Mouse (Mus musculus) naive thymus-derived CD4-positive, alpha-beta T cell, adult 2 months (primary cell): ENCODE data around the gene Cacnb3.
"Not testable (repeated sequence)": the region's sequence is repeated elsewhere in the genome, so short reads cannot be mapped to it uniquely, and the experiment has no call there.

Experiments
- DNase-seq: peaks from one replicate; pipeline ENCODE4 v3.0.0-alpha.2; 2011; ENCODE audit warnings: low read depth

Gene Cacnb3

DNA sequence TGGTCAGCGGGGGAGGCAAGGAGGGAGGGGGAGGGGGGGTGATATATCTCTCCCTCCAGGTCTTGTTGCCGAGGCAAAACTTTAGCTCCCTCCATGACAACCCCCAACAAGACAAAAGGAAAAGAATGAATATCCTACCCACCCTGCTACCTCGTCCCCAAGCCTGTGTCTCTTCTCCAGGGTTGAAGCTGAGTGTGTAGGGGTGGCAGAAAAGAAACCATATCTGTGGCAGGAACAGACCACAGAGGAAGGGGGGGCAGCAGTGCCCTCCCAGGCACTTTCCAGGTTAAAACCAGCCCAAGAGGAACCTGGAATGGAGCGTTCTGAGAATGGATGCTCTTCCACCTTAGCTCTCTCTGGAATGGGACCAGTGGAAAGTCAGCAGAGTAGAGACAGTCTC is at the start of gene Cacnb3:
Gene Cacnb3, plus strand, starts transcription at position 301 of the 400 bp plus-strand sequence.
- DNase-seq, result no peak

DNA sequence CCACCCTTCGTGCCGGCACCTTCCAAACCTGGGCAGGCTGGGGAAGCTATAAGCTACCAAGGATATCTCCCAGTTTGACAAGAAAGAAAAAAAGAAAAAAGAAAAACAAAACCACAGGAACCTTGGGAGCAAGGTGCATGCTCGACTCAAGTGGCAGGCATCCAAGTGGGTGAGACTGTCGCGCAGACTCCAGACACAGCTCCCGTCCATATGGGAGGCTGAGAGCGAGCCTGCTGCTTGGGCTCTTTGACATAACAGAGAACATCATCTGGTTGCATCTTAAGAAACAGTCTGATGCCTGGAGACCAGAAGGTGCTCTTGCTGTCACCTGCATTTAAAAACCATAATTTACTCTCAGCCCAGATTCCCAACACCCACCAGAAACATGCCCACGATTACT is 48.2 kb upstream of the Cacnb3 start:
- DNase-seq, result no peak

DNA sequence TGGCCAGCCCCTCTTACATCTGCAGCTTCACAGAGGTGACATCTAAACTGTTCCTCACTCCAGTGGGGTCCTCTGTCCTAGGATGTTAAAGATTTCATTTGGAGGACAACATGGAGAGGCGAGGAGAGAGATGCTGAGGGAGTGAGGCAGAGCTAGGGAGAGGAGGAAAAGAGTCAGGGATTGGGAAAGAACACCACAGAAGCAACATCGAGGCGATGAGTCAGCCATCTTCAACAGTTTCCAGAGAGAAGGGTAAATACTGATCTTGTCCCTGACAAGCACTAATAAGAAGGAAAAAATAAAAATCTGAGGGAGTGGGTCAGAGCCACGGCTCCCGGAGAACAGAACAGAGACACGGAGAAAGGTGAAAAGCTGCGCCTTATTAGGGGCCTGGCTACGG is 47.6 kb upstream of the Cacnb3 start:
- DNase-seq, result no peak

DNA sequence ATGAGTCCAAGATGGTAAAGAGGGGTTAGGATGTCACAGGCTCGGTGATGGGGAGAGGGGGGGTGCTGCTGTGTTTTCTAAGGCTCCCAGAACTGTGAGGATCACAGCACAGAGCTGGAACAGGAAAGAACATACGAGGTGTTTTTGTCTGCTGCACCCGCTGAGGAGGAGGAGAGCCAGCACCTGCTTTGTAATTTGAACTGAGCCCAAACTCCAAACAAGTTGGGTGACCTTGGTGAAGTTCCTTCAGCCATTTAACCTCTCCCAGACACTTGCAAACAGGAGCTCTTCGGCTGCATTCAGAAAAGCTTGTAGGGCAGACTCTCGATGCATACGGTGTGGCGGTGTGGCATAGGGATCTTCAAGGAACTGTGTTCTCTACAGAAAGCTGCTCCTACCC is 45.2 kb upstream of the Cacnb3 start:
- DNase-seq, result no peak

DNA sequence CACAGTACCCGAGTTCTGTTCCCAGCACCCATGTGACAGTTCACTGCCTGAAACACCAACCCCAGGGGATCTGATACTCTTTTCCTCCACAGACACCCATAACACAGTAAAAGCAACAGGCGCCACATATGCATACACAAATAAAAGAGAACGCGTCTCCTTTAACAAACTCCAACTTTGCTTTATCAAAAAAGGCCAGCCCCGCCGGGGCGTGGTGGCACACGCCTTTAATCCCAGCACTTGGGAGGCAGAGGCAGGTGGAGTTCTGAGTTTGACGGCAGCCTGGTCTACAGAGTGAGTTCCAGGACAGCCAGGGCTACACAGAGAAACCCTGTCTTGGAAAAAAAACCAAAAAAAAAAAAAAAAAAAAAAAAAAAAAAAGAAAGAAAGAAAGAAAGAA is 44.5 kb upstream of the Cacnb3 start:
- not testable (repeated sequence) for DNase-seq

DNA sequence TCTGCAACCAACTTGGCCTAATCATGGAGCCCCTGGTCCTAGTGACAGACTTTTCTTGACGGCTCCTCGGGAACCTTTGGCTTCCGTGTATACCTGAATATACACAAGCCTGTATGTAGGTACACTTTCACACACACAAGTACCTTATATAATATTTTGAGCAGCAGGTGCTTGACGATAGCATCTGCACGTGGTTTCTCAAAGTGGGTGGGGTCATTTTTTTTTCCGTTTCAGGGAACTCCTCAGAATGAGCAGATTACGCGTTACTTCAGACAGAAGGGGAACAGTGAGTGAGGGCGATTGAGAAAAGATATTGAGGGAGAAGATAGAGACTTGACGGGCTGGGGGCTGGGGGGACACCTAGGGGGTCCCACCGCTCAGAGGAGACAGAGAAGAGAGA is 42.9 kb upstream of the Cacnb3 start:
- peak; percentile 65 for DNase-seq

DNA sequence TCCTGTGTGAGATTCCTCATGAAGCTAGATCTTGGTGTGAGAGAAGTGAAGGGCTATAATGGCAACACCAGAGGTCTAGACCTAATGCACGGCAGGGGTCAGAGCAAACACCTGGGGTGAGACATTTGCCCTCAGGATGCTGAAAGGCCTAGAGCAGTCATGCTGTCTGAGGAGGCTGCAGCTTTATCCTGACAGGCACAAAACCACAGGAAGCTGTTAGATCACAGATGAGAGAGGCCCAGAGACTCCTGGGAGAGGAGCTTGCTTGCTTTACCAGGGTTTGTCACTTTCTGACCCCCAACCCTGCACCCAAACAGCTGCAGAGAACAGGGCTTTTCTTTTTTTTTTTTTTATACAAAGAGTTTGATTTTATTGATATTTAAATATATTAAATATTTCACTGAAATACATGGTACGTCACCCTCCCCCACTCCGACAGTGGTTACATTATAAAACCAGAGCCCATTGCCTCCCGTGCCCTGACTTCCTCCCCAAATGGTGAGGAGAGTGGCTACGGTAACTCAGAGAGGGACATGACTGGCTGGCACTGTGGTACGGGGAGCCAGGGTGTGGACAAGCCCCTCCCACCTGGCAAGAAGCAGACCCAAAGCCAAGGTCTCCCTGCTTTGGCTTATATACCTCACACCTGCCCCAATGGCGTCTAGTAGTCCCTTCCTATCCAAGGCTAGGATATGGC is 40.9 kb upstream of the Cacnb3 start:
- peak; percentile 59 for DNase-seq

DNA sequence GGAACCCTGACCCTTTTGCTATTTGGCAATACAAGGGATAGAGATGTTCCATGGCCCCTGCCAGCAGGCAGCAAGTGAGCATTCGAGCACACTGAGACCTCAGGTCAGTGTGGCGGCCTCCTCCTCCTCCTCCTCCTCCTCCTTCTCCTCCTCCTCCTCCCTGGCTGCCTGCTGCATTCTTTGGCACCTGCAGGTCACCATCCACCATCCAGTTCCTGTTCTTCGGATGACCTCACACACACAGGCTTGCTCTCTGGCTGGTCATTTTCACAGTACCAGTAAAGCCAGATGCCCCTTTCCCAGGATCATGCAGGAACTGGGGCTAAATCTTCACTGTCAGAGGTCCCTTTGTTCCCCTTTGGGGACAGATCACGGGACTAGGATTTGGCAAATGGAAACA is 39.2 kb upstream of the Cacnb3 start:
- no peak for DNase-seq

DNA sequence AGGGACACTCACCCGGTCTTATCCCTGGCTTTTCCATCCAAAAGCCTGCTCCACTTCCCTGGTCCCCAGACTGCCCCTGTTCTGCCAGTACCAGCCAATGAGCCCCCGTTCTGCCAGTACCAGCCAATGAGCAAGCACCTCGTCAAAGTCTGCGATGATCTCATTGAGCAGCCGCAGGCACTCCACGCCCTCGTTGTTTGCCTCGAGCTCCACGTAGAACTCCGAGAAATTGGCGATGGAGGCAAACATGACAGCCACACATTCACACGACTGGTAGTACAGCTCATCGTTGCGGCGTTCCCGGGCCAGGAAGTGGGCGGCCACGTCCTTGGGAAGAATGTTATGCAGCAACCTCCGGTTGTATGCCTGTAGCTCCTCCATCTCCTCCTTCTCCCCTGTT is 36.4 kb upstream of the Cacnb3 start:
- DNase-seq, result no peak

DNA sequence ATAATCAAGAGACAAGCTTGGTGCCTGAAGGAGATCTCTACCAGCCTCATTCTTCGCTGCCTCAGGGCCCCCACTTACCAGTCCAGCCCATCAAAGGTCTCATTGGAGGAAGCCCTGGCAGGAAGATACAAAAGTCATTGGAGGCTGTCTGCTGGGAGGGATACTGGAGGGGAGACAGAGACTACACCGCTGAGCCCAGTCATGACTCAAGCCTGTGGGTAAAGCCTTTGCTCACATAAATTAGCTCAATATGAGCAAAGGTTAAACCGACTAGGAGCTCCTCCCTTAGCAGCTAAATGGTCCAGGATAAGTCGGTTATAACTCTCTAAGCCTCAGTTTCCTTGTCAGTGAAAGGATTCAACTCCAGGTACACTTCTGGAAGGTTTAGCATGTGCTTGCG is 35.6 kb upstream of the Cacnb3 start:
- DNase-seq, result no peak

DNA sequence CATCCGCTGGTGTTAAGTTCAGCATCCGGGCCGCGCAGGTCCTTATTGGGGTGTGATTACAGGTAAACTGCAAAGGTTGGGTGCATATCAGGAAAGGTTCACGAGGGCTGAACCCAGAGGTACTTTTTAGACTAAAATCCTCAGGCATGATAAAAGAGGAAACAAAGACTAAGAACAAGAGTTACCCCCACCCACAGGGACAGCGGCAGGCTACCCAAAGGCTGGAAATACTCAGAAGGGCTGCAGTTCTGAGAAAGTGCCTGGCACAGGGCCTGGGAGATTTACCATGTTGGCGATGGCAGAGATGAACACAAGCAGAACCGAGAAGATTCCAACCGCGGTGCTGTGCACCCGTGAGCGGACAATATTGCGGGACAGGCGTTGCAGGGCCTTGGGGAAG is 34.0 kb upstream of the Cacnb3 start:
- DNase-seq, result no peak

DNA sequence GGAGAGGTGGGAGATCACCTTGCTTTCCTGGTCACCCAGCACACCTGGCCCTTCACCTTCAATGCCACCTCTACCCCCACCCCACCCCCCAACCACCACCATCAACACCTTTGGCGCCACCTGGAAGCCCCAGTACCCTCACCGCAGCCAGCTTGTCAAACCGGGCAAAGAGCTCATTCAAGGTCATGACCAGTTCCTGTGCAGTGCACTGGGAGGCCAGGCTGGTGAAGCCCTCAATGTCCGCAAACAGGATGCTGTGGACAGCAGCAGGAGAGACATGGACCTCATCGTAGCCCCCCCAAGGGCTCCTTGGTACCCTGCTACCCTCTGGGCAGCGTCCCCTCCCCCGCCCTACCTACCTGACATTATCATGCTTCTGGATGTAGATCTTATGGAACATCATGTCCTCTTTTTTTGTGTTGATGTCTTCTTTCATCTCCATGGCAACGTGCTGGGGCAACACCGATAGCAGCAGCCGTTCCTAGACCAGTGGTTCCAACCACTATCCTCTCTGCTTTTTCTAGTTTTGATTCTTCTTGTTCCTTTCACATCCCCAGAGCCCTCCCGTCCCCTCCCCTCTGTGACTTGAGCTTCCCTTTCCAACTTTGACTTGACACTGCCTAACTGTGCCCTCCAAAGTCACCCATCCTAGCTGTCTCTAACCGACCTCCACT is 30.5 kb upstream of the Cacnb3 start:
- DNase-seq, result no peak

DNA sequence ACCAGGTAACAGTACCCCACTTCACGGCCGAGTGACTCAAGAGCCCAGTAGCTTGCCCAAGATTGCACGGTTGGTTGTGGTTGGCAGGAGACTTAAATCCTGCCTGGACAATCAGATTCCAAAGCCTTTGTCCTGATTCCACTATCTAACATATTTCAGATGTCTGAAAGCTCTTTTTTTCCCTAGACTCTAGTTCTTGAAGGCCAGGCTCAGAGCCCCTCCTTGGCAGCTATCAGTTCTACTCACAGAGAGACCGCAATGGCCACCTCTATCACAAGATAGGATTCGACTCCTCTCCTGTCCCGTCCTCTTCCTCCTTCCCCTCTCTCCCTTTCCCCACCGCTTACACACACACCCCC is 28.8 kb upstream of the Cacnb3 start:
- DNase-seq, result no peak

DNA sequence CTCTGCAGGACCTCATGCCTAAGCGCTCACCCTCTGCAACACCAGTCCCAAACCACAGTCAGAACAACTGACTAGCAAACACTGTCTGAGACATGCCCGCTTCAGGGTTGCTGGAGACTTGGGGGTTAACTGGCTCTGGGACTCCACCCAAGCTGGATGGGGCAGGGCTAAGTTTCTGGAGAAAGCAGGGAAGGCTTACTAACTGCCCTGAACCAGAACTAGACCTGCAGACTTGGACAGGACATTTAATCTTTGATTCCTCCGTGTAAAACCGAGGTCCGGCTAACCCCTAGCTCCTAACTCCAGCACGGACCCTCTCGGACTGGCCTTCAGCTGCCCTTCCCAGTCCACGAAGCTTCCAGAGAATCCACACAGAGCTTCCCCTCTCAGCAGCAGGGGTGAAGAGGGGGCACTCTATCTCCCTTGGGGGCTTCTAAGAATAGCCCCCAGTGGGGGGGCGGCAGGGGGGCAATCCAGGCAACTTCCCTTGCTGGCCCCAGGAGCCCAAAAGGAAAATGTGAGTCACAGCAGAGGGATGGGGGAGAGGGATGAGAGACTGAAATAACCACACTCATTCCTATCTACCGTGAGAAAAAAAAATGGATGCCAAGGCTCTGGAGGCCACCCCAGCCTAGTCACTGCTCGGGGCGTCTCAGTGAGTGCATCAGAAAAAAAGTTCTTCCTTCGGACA is 28.3 kb upstream of the Cacnb3 start:
- DNase-seq, result no peak

DNA sequence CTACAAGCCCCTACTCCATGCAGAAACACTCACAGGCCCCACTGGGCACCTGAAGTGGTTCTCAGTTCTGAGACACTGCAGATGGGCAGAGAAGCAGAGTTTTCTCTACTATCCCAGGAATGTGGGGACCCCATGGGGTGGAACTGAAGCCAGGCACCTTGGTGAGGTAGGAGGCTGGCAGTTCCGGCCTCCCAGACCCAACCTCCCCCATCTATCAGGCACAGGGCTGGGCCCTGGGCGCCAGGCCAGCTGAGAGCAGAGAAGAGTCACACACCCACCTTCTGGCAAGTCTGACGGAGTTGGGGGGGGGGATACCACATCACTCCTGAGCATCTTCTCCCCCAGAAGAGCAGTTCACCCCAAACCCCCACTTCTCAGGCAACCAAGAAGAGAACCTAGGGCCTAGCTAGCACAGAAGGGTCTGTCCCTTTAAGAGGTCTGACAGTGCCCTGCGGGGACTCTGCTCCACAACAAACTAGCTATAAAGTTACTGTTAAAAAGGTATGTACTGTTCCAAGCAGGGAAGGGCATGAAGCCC is 27.6 kb upstream of the Cacnb3 start:
- no peak for DNase-seq

DNA sequence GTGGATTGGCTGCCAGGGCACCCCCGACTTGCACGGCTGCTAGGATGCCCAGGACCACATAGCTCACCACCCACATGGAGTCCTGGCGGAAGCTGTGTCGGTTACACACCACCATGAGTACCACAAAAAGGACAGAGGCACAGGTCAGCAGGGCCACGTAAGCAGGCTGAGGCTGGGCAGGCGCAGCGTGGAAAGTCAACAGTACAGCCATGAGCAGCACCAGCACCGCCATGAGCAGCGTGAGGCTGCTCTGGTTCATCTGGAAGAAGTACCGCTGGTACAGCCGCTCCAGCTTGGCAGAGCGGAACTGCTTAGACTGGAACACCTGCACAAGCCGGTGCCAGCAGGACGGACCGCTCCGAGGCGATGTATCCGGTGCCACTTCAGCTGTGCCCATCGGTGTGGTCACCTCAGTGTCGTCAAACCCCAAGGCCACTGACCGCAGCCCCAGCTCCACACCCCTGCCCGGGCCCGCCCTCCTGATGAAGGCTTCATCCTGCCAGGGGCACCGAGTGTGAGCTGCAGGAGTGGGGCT is 26.5 kb upstream of the Cacnb3 start:
- DNase-seq, result no peak

DNA sequence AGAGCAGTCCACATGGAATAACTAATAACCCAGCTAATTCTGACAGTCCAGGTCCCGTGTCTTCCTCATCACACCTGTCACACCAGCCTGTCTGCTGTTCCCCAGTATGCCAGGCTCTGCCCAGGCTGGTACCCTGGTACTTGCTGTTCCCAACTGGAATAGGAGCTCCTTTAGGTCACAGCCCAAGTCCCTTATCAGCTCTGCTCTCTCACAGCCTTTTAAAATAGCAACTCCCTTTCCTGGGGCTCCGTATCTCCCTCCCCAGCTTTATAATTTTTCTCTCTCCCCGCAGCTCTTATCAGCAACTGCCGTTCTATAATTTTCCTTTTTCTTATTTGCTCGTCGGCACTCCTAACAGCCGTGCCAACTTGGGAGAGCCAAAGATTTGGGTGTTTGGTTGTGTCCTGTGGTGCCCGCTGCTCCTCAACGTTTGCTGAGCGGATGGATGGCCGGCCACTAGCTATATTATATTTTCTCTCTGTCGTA is 24.5 kb upstream of the Cacnb3 start:
- DNase-seq, result no peak

DNA sequence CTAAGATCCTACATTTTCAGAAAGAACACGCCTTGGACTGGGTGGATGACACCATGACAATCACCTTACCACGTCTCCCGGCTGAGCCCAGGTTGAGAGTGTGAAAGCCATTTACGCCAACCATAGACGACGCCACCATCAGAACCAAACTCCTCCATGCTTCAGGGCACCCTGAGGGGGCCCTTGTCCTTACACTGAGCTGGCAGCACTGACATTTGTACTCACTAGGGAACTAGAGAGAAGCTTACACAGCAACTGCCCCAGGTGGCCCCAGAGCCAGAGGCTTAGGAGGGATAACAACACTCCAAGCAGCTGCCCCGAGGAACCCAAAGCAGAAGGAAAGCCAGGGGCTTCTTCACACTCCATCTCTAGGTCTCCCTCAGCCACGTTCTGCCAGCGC is 23.9 kb upstream of the Cacnb3 start:
- DNase-seq, result no peak

DNA sequence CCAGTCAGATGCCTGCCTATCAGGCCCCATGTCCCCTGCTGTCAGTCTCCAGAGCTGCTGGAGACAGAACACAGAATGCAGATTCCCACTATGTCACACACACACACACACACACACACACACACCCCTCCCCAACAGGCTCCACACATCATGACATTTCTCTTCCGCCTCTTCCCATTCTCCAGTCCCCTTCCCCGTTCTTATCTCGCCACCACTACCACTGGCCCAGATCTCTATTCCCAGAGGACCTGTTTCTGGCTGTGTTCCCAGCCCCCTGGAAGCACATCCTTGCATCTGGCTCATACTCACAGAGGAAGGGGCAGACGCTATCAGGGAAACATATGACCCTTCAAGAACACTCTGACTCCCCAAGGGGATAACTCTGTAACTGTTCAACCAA is 23.1 kb upstream of the Cacnb3 start:
- DNase-seq, result no peak

DNA sequence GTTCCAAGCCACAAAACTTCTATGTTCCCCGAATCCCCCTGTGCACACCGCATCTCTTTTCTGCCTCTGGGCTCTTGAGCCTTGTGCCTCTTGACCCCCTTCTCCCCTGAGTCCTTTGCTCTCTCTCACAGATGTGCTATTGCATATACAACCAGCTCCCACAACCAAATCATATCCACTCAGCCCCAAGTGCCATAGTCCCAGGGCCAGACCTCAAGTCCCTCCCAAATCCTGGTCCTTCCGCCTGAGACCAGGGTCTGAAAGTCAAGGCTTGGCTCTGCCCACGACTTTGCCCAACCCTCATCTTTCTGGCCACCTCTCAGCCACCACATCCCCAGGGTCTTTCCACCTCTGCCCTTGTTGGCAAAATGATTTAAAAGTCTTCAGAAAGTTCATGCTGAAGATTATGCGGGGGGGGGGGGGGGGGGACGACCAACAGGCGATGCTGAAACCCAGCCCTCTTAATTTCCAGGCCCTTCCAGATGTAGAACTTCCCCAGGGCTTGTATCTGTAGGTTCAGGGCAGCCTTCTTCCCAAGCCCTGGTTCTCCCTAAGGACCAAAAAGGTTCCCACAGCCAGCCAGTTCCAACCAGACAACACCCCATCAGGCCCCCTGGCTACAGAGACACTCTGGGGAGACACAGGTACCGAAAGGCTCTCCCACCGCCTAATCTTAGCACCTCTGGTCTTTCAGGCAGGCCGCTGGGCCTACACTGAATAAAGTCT is 22.4 kb upstream of the Cacnb3 start:
- no peak for DNase-seq

DNA sequence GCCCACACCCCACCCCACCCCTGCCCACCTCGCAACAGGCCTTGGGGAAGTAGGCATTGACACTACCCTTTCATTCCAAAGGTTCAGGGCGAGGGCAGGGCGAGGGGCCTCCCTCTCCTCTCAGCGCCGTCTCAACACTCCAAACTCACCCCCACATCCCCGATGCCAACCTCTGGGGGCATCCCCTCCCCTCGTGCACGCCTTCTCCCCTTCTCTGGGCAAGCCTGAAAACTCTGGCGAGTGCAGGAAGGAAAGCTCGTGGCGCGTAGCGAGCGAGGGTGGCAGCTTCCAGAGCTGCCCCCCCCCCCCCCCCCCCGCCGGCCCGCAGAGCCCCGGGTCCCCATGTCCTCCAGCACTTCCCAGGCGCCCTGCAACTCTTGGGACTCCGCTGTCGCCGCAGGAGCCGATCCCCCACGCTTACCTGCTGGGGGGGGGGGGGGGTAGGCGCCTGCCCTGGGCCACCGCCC is 21.8 kb upstream of the Cacnb3 start:
- DNase-seq, result peak; percentile 52
